Comparison of ENCODE assay signal across 9 mouse cellular contexts in genomic region chr14:20846214-20846613, GRCm38 (mm10). TPM values are rescaled to one million over a fixed set of nuclear protein-coding genes. Genes with fewer than 3 reads are reported as not detected.
DNase-seq lines count a peak whose midpoint lies in the region; ATAC-seq and TF ChIP-seq lines count a peak whose summit lies in the region.
"Had no signal": no experiment of that assay in that cellular context is flagged by ENCODE, and none has a peak within 500 bp of the region (broad histone marks: within the 10 kb centered on the region; RNA-seq: fewer than 3 reads in every experiment).

No protein-coding gene starts in this region.

- 72% methylated on average over 7 of the region's 7 CpGs for WGBS in heart, embryonic 10.5 days
- WGBS in thymus, adult 2 months: 35% methylated on average over 7 of the region's 7 CpGs
- 65% methylated on average over 7 of the region's 7 CpGs for WGBS in small intestine, adult 2 months

- TF ChIP-seq CTCF in thymus, adult 2 months (IDR thresholded peaks at IDR 0.05; ENCODE audit: borderline replicate concordance, control insufficient read depth, extremely low read depth, insufficient read depth, low read length, poor library complexity): no peak
- no peak for TF ChIP-seq CTCF in small intestine, adult 2 months (IDR thresholded peaks at IDR 0.05; ENCODE audit: extremely low read depth, insufficient read length, insufficient replicate concordance, low read depth, low read length)

- H3K36me3 ChIP-seq in heart, embryonic 10.5 days: no peaks in the 10 kb centered on the region
- no peaks in the 10 kb centered on the region for H3K36me3 ChIP-seq in thymus, adult 2 months (ENCODE audit: control insufficient read depth, insufficient read depth, low read length)
- no peaks in the 10 kb centered on the region for H3K36me3 ChIP-seq in small intestine, adult 2 months (ENCODE audit: control insufficient read depth, insufficient read depth, low read length)
- H3K36me3 ChIP-seq: midbrain, embryonic 10.5 days had no signal

- no peak for DNase-seq in heart, embryonic 10.5 days (ENCODE audit: low spot score)
- DNase-seq in heart, adult 8-10 months (ENCODE audit: low spot score): no peak
- peak; percentile 1 for DNase-seq in thymus, adult 2 months
- DNase-seq in thymus, adult 18-20 months: no peak
- DNase-seq in adrenal gland, postnatal 14 days: no peak

- TF ChIP-seq POLR2A in thymus, adult 2 months (IDR thresholded peaks at IDR 0.05; ENCODE audit: control insufficient read depth, extremely low read depth, insufficient read depth, low read length, poor library complexity): no peak
- no peak for TF ChIP-seq POLR2A in small intestine, adult 2 months (IDR thresholded peaks at IDR 0.05; ENCODE audit: low read depth, low read length)

- ATAC-seq in inflammation-experienced regulatory T-cells, adult 6 months: peak; percentile 53
- ATAC-seq in cerebellum, adult (ENCODE audit: insufficient number of reproducible peaks, low FRiP score, low TSS enrichment): no peak

- H3K9me3 ChIP-seq in heart, embryonic 10.5 days: no peaks in the 10 kb centered on the region
- H3K9me3 ChIP-seq: midbrain, embryonic 10.5 days had no signal

- H3K27me3 ChIP-seq in heart, embryonic 10.5 days (ENCODE audit: insufficient read depth, poor library complexity, severe bottlenecking): no peaks in the 10 kb centered on the region
- no peaks in the 10 kb centered on the region for H3K27me3 ChIP-seq in thymus, adult 2 months (ENCODE audit: control insufficient read depth, insufficient read depth, low read length)
- no peaks in the 10 kb centered on the region for H3K27me3 ChIP-seq in small intestine, adult 2 months (ENCODE audit: control insufficient read depth, insufficient read depth, low read length)

- peak overlapping the region; percentile 9; the same call in 1 of the 2 replicates for H3K27ac ChIP-seq in heart, embryonic 10.5 days
- H3K27ac ChIP-seq in thymus, adult 2 months (ENCODE audit: control insufficient read depth, insufficient read depth, low read length): no peak overlapping the region
- peak overlapping the region; percentile 62 for H3K27ac ChIP-seq in small intestine, adult 2 months (ENCODE audit: insufficient read depth, low read depth, low read length)
- H3K27ac ChIP-seq: midbrain, embryonic 10.5 days had no signal

- no peak overlapping the region for H3K4me3 ChIP-seq in heart, embryonic 10.5 days
- H3K4me3 ChIP-seq in thymus, adult 2 months (ENCODE audit: control insufficient read depth, insufficient read depth, low read length): peak overlapping the region; percentile 52
- H3K4me3 ChIP-seq in small intestine, adult 2 months (ENCODE audit: low read depth, low read length): peak overlapping the region; percentile 26; the same call in 1 of the 2 replicates
- H3K4me3 ChIP-seq: midbrain, embryonic 10.5 days had no signal

- H3K4me1 ChIP-seq in heart, embryonic 10.5 days: peaks cover 6% of the 10 kb centered on the region
- peaks cover 5% of the 10 kb centered on the region; the same call in 1 of the 2 replicates for H3K4me1 ChIP-seq in thymus, adult 2 months (replicated peaks; ENCODE audit: control insufficient read depth, insufficient read depth, low read length)
- no peaks in the 10 kb centered on the region for H3K4me1 ChIP-seq in small intestine, adult 2 months (ENCODE audit: control insufficient read depth, insufficient read depth, insufficient read length, low read length)

RNA-seq across cellular contexts. Expression of gene Plau, which starts 9.8 kb away (rescaled TPM):
- polyA plus RNA-seq in heart, embryonic 10.5 days (2016; fragmentation: Nextera tagmentation; extraction: Ambion mirVana): 0.23 and 0.30 TPM in 2 replicates
- total RNA-seq in heart, adult 8-10 months (2022): 1 to 10 TPM; 4.9 to 7.7 (median 5.6) TPM
- polyA plus RNA-seq in thymus, adult 2 months (2012; rRNA removed): 5.6 and 6.4 TPM in 2 replicates
- under 1 TPM in 1 of 3 experiments, not detected in 2; 0.41 TPM for polyA plus RNA-seq in inflammation-experienced regulatory T-cells, adult 6 months (2017; shearing (Covaris generic))
- polyA plus RNA-seq in small intestine, adult 2 months (2012; rRNA removed): 3.1 and 3.8 TPM in 2 replicates
- 26.3 and 60.1 TPM in 2 replicates for total RNA-seq in adrenal gland, postnatal 14 days (2021)

RNA-seq across cellular contexts. Expression of gene Camk2g, which starts 52.3 kb away (rescaled TPM):
- 60.6 and 65.3 TPM in 2 replicates for polyA plus RNA-seq in heart, embryonic 10.5 days (2016; fragmentation: Nextera tagmentation; extraction: Ambion mirVana)
- 10 to 100 TPM; 47.2 to 73.5 (median 58.4) TPM for total RNA-seq in heart, adult 8-10 months (2022)
- 36.4 and 42.3 TPM in 2 replicates for polyA plus RNA-seq in thymus, adult 2 months (2012; rRNA removed)
- polyA plus RNA-seq in inflammation-experienced regulatory T-cells, adult 6 months (2017; shearing (Covaris generic)): 10 to 100 TPM; 30.7 to 50.9 (median 31.6) TPM
- polyA plus RNA-seq in small intestine, adult 2 months (2012; rRNA removed): 8.1 and 12.0 TPM in 2 replicates
- total RNA-seq in adrenal gland, postnatal 14 days (2021): 44.5 and 45.6 TPM in 2 replicates
